Mouse (Mus musculus): ENCODE results near the gene Mafb. TPM values are rescaled to one million over a fixed set of nuclear protein-coding genes. Genes with fewer than 3 reads are reported as not detected.

The Mafb gene
- polyA plus RNA-seq, 1 experiment from 2014 or later: 20.7 TPM

DNA sequence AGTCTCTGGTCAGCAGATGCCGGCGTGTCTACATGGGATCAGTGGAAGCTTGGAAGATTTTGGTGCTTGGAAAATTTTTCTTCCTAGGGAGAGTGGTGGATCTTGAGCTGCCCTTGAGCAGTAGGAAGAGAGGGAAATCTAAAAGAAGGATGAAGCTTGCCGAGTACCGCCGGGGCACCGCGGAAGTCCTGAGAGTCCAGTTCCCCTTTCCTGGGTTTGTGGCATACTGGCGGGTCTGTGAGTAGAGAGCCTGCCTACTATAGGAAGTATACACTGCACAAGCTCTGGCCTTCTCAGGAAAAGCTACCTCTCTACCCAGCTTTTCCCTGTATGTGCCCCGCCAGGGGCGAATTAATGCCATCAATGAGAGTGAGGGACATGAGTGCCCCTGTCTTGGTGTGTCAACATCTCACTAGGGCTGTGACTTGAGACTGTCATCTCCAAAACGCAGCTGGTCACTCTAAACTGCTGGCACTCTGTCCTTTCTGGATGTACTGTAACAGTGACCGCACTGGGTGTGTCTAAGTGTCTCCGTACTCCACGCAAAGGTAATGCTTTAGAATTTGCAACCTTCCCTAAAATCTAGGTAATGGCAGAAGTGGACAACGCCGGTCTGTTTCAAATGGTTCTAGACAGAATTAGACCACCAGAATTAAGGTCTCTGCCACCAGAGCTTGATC, 5.3 kb downstream of the Mafb start:
- no peak overlapping the region for H3K27ac ChIP-seq (replicated peaks)
- H3K4me3 ChIP-seq: no peak overlapping the region; the same call in 1 of the 2 replicates
- no peaks in the 10 kb centered on the region for H3K9me3 ChIP-seq
- 15% methylated on average over 16 of the region's 16 CpGs for WGBS
- peak overlapping the region; percentile 11; the same call in 1 of the 2 replicates for H3K4me2 ChIP-seq
- no peaks in the 10 kb centered on the region for H3K36me3 ChIP-seq
- H3K27me3 ChIP-seq: peaks cover 95% of the 10 kb centered on the region
- no peak for ATAC-seq (ENCODE audit: low read depth)
- H3K9ac ChIP-seq: no peak overlapping the region
- peaks cover 51% of the 10 kb centered on the region for H3K4me1 ChIP-seq (replicated peaks)

DNA sequence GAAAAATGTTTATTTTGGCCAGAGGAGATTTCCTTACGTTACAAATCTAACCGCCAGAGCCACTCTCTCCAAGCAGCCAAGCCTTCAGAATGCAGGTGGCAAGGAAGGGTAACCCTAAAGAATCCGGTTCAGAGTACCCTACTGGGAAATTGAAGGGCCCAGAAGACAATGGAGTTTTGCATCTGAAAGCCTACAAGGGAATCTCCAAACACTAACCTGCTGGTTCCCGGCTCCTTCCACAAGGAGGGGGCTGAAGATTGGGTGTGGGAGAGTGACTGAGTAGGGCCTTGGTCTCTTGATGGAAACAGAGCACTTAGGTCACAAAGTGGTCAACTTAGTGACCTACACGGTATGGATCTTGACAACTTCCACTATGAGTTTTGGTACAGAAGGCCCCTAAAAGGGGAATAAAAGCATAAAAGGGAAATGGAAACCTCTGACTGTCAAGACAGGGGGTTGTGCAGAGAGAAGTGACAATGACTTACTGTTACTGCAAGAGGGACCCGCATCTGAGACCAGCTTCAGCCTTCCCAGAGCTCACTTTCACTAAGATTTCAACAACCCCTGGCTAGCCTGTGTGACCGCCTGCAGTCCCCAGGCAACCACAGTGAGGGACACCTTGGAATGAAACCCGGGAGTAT, 6.5 kb downstream of the Mafb start:
- 0 out of 2 replicates have a peak overlapping the region, but pooled peaks have one; percentile 4 for H3K4me2 ChIP-seq
- no peaks in the 10 kb centered on the region for H3K9me3 ChIP-seq
- H3K27ac ChIP-seq (replicated peaks): no peak overlapping the region
- H3K27me3 ChIP-seq: peaks cover 87% of the 10 kb centered on the region
- H3K36me3 ChIP-seq: no peaks in the 10 kb centered on the region
- peaks cover 39% of the 10 kb centered on the region for H3K4me1 ChIP-seq (replicated peaks)
- no peak overlapping the region for H3K4me3 ChIP-seq
- ATAC-seq (ENCODE audit: low read depth): no peak
- no peak overlapping the region for H3K9ac ChIP-seq
- WGBS: 4% methylated on average over 8 of the region's 8 CpGs

DNA sequence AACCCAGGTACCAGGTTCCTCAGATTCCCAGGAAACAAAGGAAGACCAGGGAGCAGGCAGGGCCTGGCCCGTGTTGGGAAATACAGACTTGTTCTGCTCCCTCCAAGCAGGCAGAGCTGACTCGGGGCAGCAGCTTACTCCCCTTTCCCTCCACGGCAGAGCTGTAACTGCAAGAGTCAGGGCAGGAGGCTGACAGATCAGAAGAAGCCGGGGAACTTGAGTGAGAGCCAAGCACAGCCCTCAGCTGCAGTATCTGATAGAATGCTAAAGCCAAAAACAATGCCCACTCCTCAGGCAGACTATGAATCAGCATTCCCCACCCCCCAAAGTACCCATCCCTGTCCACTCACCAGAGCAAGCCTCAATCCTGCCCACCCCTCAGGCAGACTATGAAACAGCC, 8.0 kb downstream of the Mafb start:
- H3K4me3 ChIP-seq: no peak overlapping the region
- H3K4me1 ChIP-seq (replicated peaks): peaks cover 26% of the 10 kb centered on the region
- no peak overlapping the region for H3K27ac ChIP-seq (replicated peaks)
- H3K36me3 ChIP-seq: no peaks in the 10 kb centered on the region
- no peak overlapping the region for H3K4me2 ChIP-seq
- H3K27me3 ChIP-seq: peaks cover 80% of the 10 kb centered on the region
- 4% methylated on average over 4 of the region's 4 CpGs for WGBS
- ATAC-seq (ENCODE audit: low read depth): no peak
- H3K9me3 ChIP-seq: no peaks in the 10 kb centered on the region
- H3K9ac ChIP-seq: no peak overlapping the region

DNA sequence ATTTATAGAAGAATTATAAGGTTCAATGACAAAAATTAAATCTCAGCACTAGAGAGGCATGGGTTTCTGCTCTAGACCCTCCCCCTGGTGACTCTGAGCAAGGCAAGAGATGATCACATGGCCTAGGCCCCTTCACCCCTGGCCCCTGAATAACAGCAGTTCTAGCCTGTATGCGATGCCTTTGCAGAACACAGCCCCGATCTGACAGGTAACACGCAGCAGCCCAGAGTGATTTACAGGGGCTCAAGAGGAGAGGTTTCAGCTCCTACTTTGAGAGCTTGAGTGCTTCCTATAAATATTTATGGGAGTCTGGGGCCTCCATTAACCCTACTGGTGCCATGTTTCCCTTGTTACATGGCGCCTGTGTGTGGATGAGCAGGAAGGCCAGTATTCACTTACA, 9.4 kb downstream of the Mafb start:
- Histone ChIP-seq H3K36me3 (no peaks in the 10 kb centered on the region), H3K9ac (no peak overlapping the region), H3K4me2 (no peak overlapping the region), H3K4me3 (no peak overlapping the region), H3K9me3 (no peaks in the 10 kb centered on the region), H3K4me1 (replicated peaks) (peaks cover 26% of the 10 kb centered on the region), H3K27ac (replicated peaks) (no peak overlapping the region), H3K27me3 (peaks cover 78% of the 10 kb centered on the region)
- 27% methylated on average over 4 of the region's 4 CpGs for WGBS
- 0 out of 2 replicates have a peak, but pooled peaks have one; percentile 40 for ATAC-seq (ENCODE audit: low read depth)

DNA sequence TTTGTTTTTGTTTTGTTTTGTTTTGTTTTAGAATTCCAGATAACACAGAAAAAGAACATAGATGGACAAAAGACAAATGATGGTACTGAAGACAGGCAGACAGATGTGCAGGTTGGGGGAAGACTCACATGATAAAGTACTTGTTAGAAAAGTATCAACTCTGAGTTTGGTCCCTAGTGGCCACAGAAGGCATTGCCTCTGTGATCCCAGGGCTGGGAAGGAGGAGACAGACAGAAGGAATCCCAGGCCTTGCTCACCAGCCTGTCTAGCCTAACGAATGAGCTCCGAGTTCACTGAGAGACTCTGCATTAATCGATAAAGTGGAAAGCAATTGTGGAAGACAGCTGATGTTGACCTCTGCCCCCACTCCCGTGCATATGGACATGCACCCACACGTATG, 10.7 kb downstream of the Mafb start:
- ATAC-seq (ENCODE audit: low read depth): no peak
- no peak overlapping the region for H3K27ac ChIP-seq (replicated peaks)
- 59% methylated on average over 5 of the region's 5 CpGs for WGBS
- H3K4me1 ChIP-seq (replicated peaks): peaks cover 28% of the 10 kb centered on the region
- H3K9ac ChIP-seq: no peak overlapping the region
- no peaks in the 10 kb centered on the region for H3K36me3 ChIP-seq
- peaks cover 73% of the 10 kb centered on the region for H3K27me3 ChIP-seq
- no peaks in the 10 kb centered on the region for H3K9me3 ChIP-seq
- H3K4me3 ChIP-seq: no peak overlapping the region
- no peak overlapping the region for H3K4me2 ChIP-seq

DNA sequence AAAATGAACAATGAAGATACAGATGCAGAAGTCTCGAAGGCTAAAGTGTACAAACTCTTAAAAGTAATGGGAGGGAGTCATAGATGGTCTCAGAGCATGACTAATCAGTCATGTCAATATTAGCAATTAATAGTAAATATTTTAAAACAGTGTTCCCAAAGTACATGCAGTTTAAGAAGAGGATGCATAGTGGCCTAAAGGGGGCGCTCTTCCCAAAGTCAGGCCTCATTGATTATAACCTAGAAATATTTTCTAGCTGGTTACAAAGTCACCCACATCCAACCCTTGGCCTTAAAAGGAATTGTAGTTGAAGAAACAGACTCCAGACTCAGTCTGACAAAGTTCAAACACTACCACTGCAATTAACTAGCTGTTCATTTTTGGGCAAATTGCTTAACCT, 12.5 kb downstream of the Mafb start:
- H3K27ac ChIP-seq (replicated peaks): no peak overlapping the region
- ATAC-seq (ENCODE audit: low read depth): no peak

DNA sequence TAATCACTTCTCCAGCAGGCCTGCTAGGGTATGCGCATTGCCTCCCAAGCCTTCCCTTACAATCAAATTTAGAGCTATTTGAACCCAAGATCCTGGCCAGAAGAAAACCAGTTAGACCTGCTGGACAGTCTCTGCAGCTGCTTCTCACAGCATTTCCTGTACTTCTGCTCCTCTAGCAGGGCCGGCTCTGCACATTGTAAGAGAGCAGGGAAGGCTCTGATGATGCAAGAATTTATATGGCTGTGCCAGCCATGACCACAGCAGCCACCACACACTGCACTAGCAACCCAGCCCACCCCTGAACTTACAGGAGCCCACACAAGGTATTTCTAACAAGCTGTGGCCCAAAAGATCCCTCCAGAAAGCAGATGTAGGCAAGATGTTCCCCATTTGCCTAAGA, 13.3 kb downstream of the Mafb start:
- H3K27me3 ChIP-seq: peaks cover 54% of the 10 kb centered on the region
- no peaks in the 10 kb centered on the region for H3K36me3 ChIP-seq
- no peak overlapping the region for H3K4me2 ChIP-seq
- WGBS: 77% methylated on average over 2 of the region's 2 CpGs
- no peak overlapping the region for H3K27ac ChIP-seq (replicated peaks)
- H3K9ac ChIP-seq: no peak overlapping the region
- no peak overlapping the region for H3K4me3 ChIP-seq
- no peak for ATAC-seq (ENCODE audit: low read depth)
- H3K4me1 ChIP-seq (replicated peaks): peaks cover 16% of the 10 kb centered on the region
- H3K9me3 ChIP-seq: no peaks in the 10 kb centered on the region

More for the DNA sequence above, 12.5 kb downstream of the Mafb start:
- no peak overlapping the region for H3K9ac ChIP-seq
- peaks cover 23% of the 10 kb centered on the region for H3K4me1 ChIP-seq (replicated peaks)
- H3K9me3 ChIP-seq: no peaks in the 10 kb centered on the region
- no peak overlapping the region for H3K4me3 ChIP-seq
- peaks cover 62% of the 10 kb centered on the region for H3K27me3 ChIP-seq
- 73% methylated on average over 2 of the region's 2 CpGs for WGBS
- H3K36me3 ChIP-seq: no peaks in the 10 kb centered on the region
- no peak overlapping the region for H3K4me2 ChIP-seq

DNA sequence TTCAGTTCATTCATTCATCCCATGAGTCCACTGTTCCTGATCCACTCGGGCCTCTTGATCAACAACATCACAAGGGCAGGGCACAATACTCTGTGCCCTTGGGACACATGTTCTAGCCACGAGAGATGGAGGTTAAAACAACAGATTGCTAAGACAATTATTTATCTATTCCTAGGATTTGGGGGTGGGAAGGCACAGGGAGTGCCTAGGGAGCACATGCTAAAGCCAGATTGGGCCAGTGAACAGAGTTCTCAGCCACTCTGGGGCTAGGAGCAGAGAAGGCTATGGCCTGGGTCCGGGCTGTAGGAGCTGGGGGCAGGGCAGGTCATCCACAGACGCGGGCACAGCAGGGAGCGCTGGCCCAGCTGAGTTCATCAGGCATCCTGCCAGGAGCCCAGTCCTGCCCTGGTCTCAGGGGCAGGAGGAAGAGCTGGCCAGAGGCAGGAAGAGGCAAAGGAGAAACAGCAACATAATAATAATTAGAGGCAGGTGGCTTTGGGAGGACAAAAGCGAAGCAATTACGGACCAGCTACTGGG, 15.8 kb downstream of the Mafb start:
- WGBS: 25% methylated on average over 8 of the region's 8 CpGs
- no peak overlapping the region for H3K9ac ChIP-seq
- H3K4me1 ChIP-seq (replicated peaks): peaks cover 7% of the 10 kb centered on the region
- H3K4me2 ChIP-seq: no peak overlapping the region
- H3K4me3 ChIP-seq: no peak overlapping the region
- peaks cover 36% of the 10 kb centered on the region for H3K27me3 ChIP-seq
- ATAC-seq (ENCODE audit: low read depth): no peak
- H3K9me3 ChIP-seq: no peaks in the 10 kb centered on the region
- no peaks in the 10 kb centered on the region for H3K36me3 ChIP-seq
- H3K27ac ChIP-seq (replicated peaks): no peak overlapping the region

DNA sequence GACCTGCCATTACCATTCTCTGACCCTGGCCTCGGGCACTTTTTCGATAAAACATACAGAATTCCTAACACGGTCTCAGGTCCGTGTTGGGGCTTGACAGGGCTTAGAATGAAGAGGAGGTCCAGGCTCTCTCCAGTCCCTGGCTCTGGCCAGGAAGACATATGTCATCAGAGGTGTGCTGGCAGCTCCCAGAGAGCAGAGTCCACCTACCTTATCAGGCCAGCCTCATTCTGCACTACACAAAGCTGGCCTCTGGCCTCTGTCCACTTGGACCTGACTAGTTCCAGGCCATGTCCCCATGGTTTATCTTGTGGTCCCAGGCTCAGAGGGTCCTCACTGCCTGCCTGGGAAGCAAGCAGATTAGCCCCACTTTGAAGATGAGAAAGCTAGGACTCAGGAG, 17.3 kb downstream of the Mafb start:
- no peak for ATAC-seq (ENCODE audit: low read depth)
- Histone ChIP-seq H3K27me3 (peaks cover 29% of the 10 kb centered on the region), H3K9ac (no peak overlapping the region), H3K36me3 (no peaks in the 10 kb centered on the region), H3K9me3 (no peaks in the 10 kb centered on the region), H3K4me2 (no peak overlapping the region), H3K4me3 (no peak overlapping the region), H3K4me1 (replicated peaks) (peaks cover 7% of the 10 kb centered on the region), H3K27ac (replicated peaks) (no peak overlapping the region)
- WGBS: 77% methylated on average over 4 of the region's 4 CpGs

DNA sequence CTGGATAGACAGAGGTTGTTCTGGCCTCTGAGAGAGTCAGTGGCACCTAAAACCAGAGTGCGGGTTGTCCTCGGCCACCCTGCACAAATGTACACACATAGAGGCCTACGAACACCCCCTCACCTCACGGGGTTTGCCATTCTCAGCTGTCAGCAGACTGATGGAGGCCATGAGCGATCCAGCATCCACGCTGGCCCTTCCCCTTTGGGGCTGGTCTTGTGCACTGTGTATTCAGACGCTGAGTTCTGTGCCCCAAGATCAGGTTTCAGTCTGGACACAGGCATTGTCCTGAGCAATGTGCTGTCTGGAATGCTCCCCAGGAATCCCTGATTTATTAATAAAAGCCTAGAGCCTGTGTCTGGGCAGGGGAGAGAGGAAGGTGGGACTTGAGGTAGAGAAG, 18.1 kb downstream of the Mafb start:
- Histone ChIP-seq H3K4me2 (no peak overlapping the region), H3K9ac (no peak overlapping the region), H3K36me3 (no peaks in the 10 kb centered on the region), H3K27ac (replicated peaks) (no peak overlapping the region), H3K4me1 (replicated peaks) (peaks cover 7% of the 10 kb centered on the region), H3K4me3 (no peak overlapping the region), H3K27me3 (peaks cover 27% of the 10 kb centered on the region), H3K9me3 (no peaks in the 10 kb centered on the region)
- WGBS: 49% methylated on average over 7 of the region's 7 CpGs
- no peak for ATAC-seq (ENCODE audit: low read depth)

DNA sequence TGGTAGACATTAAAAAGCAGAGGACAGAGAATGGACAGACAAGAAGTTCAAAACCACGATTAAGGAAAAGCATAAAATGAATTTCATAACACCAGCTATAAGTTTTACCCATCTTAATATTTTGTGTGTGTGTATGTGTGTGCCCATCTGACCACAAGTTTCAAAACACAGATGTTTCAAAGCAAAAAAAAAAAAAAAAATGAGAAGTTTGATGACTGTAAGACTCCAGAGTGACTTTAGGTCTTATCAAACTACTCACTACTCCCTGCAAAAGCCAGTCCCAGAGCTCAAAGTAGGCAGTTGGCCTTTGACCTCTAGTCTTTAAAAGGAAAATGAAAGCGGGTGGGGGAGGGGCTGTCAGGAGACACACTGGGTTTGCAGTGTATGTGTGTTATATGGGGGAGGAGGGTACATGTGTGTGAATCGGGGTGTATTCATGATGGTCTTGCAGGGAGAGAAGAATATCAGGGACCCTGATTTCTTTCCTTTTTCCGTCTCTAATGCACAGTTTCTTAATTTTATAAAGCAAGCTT, 18.7 kb downstream of the Mafb start:
- Histone ChIP-seq H3K9ac (no peak overlapping the region), H3K27me3 (peaks cover 22% of the 10 kb centered on the region), H3K4me3 (no peak overlapping the region), H3K9me3 (no peaks in the 10 kb centered on the region), H3K4me2 (no peak overlapping the region), H3K27ac (replicated peaks) (no peak overlapping the region), H3K36me3 (no peaks in the 10 kb centered on the region), H3K4me1 (replicated peaks) (peaks cover 7% of the 10 kb centered on the region)
- ATAC-seq (ENCODE audit: low read depth): no peak
- WGBS: 62% methylated on average over 4 of the region's 4 CpGs

DNA sequence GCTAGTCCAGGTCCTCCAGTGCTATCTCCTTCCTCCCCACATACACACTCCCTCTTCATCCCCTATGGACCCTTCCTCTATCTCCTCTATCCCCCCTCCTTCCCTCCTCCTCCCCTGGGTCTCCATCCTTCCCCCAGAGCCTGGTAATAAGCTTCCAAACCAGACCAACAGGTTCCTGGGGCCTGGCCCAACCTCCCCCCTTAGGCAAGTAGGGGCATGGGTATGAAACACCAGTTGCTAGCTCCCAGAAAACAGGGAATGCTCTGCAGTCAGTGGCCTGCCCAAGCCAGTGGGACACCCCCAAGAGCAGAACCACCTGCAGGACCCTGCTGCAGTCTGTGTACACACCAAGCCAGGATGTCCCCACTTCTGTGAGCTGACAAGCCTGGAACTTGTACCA, 21.2 kb downstream of the Mafb start:
- no peaks in the 10 kb centered on the region for H3K9me3 ChIP-seq
- H3K36me3 ChIP-seq: no peaks in the 10 kb centered on the region
- H3K4me3 ChIP-seq: no peak overlapping the region
- H3K4me2 ChIP-seq: no peak overlapping the region
- H3K27me3 ChIP-seq: peaks cover 4% of the 10 kb centered on the region; the same call in 1 of the 2 replicates
- no peak for ATAC-seq (ENCODE audit: low read depth)
- H3K4me1 ChIP-seq (replicated peaks): no peaks in the 10 kb centered on the region
- H3K9ac ChIP-seq: no peak overlapping the region
- H3K27ac ChIP-seq (replicated peaks): no peak overlapping the region
